Mouse (Mus musculus) frontal cortex, postnatal 14 days (tissue): ENCODE measurements around the gene Rexo1.

Experiments used
- DNase-seq, 2 experiments: peaks; one replicate each; pipeline ENCODE4 v3.0.0; 2022; ENCODE audit warnings: low spot score in 2 of 2

Rexo1 gene

DNA sequence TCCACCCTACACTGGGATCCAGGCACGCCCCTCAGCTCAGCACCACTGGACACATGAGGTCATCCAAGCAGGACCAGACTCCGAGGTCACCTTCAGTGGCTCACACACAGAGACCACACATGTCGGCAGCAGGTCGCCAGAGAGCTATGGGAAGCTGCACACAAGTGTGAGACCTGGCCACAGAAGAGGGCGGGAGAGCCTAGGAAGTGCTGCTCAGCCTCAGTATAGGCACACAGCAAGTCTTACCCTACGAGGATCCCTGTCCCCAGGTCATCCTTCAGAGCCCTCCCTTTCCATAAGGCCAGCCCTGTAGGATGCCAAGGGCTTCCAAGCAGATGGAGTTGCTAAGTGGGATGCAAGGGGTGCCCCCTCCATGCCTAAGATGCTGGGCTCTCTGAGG is 7.4 kb downstream of the Rexo1 start:
- no peak for DNase-seq

DNA sequence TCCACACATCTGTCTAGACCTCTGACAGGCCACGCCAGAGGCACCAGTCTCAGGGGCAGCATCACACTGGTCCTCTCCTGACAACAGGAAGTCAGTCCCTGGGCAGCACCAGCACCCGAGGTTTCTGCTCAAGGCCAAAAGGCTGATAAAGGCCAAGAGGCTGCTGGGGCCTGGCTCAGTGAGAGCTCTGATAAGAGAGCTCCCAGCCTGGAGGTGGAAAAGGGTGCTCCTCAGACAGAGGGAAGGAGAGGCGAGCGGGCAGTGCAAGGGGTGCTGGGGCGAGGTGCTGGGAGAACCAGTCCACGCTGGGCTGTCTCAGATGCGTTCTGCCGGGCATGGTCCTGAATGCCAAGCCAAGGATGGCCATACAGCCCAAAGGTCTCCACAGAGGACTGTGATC is 7.8 kb downstream of the Rexo1 start:
- DNase-seq: no peak

- no peak for DNase-seq
Measured at GRCm38 (mm10) chr10:80552364-80552763, 9.0 kb downstream of the Rexo1 start.

GRCm38 (mm10) chr10:80549279-80549678 is 12.1 kb downstream of the Rexo1 start:
- no peak for DNase-seq

GRCm38 (mm10) chr10:80548428-80549006 is 12.8 kb downstream of the Rexo1 start:
- peak in 1 of 2 experiments; percentile 36 for DNase-seq

DNA sequence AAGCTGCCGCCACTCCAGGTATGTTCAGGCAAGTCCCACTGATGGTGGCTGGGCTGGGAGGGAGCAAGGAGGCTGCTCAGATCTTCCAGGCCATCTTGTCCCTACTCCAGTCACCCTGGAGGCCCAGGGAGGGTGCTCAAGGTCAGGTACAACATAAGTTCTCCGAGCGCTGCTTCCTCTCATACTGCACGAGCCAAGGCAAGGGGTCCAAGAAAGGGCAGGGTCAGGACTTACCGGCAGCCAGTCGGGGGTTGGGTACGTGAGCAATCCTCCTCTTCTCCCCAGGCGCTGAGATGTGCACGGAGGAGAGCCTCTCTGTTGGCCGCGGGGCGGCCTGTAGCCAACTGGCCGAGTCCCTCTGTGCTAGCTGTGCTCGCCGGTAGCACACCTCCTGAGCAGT is 13.8 kb downstream of the Rexo1 start:
- DNase-seq: no peak

- DNase-seq: no peak
Measured at GRCm38 (mm10) chr10:80546945-80547344, 14.4 kb downstream of the Rexo1 start.

- no peak for DNase-seq
Measured at GRCm38 (mm10) chr10:80545590-80545989, 15.8 kb downstream of the Rexo1 start.

DNA sequence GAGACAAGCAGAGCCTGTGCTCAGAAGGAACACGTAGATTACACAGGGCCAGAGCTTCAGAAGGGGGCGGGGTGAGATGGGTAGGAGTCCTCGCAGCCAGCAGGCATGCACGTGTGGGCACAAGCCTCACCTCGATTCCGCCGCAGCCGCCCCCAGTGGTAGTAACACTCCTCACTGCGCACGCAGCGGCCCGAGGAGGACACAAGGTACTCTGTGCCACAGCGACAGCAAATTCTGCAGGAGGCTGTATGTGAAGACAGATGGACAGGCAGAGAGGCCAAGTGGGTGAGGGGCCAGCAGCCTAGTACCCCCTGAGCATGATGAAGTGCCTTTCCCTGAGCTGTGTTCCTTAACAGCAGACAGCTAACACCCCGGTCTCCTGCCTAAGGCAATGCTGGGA is 17.5 kb downstream of the Rexo1 start:
- DNase-seq: no peak

DNA sequence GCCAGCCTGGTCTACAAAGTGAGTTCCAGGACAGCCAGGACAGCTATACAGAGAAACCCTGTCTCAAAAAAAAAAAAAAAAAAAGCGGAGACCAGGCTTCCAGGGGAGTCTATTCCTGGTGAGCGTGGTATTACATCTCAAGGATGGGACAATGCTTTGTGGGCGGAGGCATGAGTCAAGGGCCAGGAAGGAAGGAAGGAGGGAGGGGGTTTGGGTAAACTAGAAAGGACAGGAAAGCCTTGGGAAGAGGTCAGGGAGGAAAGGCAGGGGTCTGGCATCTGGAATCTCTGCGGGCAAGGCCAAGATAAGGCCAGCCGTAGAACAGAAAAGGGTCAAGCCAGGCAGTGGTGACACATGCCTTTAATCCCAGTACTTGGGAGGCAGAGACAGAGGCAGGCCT is 21.9 kb downstream of the Rexo1 start:
- DNase-seq: no peak

- peak in 1 of 2 experiments; percentile 39 for DNase-seq
Measured at GRCm38 (mm10) chr10:80538710-80539394, 22.5 kb downstream of the Rexo1 start, which contains the start of gene Atp8b3. TSS of gene Atp8b3 (minus strand) at chr10:80539124.

DNA sequence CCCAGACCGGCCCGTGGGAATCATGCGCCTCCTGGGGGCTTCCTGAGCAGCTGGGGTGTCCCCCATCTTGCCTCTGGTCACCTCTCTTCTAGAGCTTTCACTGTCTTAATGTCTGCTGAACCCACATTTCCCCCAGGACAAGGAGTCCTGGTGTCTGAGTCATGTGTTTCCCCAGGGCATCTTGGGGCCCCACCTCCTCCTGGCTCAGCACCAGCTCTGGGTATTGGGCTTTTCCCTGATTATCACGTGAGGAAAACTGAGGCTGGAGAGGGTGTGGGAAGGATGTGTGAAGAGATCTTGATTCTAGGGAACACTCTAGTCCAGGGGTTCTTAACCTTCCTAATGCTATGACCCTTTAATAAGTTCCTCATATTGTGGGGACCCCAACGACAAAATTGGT is 23.2 kb downstream of the Rexo1 start:
- no peak for DNase-seq

GRCm38 (mm10) chr10:80535711-80536110 is 25.6 kb downstream of the Rexo1 start:
- DNase-seq: no peak

GRCm38 (mm10) chr10:80535071-80535470 is 26.3 kb downstream of the Rexo1 start:
- no peak for DNase-seq

- no peak for DNase-seq
Measured at GRCm38 (mm10) chr10:80533704-80534103, 27.7 kb downstream of the Rexo1 start.

- no peak for DNase-seq
Measured at GRCm38 (mm10) chr10:80532783-80533182, 28.6 kb downstream of the Rexo1 start.

DNA sequence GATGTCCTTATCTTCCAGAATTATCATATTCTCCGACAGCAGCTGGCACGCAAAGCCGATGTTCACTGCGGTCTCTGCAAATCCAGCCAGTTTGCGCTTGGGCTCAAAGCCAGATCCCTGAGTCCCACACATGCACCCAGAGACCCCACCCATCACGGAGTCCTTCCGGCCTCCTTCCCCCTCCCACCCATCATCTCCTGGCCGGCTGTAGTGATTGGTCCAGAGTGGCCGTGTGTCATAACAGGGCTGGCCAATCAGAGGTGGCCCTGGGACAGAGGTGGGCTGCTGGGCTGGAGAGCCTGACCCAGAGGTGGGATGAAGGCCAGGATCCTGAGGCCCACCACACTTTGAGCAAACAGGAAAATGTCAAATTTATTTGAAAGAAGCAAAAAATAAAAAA is 35.2 kb downstream of the Rexo1 start:
- no peak for DNase-seq

DNA sequence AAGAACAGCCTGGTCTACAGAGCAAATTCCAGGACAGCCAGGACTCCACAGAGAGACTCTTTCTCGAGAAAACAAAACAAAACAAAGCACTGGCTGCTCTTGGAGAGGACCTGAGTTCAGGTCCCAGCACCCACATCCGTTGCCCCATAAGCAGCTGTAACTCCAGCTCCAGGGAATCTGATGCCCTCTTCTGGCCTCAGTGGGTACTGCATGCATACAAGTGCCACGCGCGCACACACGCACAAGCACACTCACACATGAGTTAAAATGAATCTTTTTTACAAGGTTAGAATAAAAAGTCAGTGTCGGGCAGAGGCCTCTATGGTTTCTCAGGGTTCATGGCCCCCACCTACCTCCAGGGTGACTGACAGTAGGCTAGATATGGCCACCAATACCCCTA is 38.1 kb downstream of the Rexo1 start:
- DNase-seq: no peak

DNA sequence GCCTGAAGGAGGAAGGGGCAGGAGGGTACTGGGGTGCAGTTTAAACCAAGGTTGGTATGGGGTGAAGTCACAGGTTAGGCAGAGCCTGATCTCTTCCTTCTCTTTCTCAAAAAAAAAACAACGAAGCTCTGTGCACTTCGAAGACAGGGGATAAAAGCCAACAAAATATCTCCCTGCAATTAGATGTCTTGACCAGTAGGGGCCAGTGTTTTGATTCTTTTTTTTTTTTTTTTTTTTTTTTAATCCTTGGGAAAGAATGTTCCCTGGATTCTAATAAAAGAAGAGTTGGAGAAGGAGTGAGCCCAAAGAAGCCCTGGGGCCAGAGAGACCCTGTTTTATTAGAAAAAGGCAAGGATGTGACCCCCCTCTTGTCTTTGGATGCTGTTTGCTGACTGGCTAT is 42.1 kb downstream of the Rexo1 start:
- DNase-seq: no peak

- DNase-seq: no peak
Measured at GRCm38 (mm10) chr10:80513739-80514138, 47.6 kb downstream of the Rexo1 start.

DNA sequence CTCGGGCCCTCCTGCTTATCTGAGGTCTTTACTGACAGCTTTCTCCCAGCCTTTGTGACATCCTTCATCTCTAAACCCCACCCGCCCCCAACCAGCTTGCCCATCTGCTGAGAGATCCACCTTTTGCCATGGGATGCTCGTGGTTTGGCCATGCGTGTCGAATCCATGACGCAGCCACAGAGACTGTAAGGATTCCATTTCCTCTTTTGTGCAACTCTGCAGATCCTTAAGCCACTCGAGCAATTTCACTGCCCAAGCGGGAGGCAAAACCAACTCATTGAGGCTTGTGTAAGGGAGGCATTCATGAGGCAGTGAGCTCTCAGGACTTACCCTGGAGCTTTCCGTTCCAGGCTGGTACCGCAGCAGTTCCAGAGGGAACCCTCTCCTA is 51.1 kb downstream of the Rexo1 start:
- no peak for DNase-seq

DNA sequence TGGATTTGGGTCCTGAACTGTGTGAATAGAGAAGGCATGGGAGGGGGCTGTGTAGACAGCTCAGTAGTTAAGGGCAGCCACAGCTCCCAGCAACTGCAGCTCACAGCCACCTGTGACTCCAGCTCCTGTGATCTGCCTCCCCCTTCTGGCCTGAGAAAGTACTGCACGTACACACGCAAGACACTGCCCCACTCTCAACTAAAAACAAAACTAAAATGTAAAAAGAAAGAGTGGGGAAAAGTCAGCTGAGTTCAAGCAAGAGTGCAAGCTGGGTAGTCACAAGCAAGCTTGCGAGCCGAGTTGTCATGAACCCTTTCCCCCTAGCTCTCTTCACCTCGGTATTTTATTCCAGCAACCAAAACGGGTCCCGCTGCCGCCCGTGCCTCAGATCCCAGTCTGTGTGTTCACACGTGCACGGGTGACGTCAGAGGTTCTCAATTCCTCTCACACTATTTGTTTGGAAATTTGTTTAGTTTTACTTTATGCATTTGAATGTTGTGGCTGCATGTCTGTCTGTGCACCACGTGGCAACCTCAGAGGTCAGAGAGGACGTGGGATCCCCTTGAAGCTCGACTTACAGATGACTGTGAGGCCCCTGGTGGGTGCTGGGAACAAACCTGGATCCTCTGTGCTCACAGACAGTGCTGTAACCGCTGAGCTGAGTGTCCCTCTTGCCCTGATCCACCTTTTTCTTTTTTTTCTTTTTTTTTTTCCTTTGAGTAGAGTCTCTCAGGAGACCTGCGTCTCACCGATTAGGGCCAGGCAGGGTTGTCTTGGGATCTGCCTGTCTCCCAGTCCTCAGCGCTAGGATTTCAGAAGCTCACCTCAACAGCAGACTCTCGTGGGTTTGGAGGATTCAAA is 51.7 kb downstream of the Rexo1 start:
- peak; percentile 30 to 75 for DNase-seq

- DNase-seq: peak in 1 of 2 experiments; percentile 42
Measured at GRCm38 (mm10) chr10:80506222-80506621, 55.1 kb downstream of the Rexo1 start.
